Mouse (Mus musculus) right cerebral cortex, postnatal 14 days (tissue): ENCODE measurements around the gene Phc2.

Experiments
- DNase-seq: peaks from one replicate; pipeline ENCODE4 v3.0.0; 2022

Gene Phc2

DNA sequence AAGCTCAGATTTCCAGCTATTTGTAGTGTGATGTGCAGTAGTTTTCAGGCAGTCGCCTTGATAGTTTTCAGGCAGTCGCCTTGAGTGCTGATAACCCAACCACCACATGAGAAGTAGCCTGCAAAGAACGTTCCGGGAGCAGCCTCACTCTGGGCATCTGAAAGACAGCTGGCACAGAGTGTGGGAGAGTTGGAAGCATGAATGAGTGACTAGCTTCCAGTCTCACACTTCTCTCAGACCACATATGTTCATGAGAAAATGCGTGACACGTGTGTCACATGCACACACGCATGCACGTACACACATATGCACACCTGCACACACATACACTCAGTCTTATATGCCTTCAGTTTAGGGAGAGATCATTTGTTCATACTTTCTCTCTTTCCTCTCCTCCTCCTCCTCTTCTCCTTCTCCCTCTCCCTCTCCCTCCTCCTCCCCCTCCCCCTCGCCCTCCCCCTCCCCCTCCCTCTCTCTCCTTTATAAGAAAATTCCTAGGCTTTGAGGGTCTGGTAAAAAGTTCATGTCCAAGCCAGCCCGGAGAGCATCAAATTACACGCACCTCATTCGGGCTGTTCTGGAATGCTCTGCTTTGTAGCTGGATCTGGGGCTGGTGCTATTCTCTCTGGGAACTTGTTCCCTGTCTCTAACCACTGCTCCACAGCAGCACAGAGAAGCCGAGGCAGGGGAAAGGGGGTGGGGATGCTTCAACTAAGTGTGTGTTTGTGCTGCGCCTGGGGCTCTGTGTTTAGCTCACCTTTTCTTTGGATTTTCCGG lies 37.8 kb downstream of the Phc2 start:
- DNase-seq = no peak

DNA sequence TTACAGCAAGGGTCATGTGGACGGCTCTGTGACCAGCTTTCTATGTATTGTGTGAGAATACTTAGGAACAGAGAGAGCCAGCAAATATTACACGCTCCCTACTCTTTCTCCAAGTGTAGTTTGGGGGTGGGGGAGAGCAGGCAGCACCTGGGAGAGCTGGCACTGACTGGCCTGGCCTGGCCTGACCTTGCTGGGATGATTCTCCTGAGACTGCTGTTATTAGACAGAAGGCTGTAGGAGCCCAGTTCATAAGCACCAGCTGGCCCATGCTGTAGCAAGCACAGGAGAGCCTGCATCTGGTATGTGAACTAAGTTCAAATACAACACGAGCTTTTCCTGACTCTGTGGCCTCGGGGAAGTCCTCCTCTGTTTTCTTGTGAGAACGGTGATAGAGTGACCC lies 38.7 kb downstream of the Phc2 start:
- no peak for DNase-seq

DNA sequence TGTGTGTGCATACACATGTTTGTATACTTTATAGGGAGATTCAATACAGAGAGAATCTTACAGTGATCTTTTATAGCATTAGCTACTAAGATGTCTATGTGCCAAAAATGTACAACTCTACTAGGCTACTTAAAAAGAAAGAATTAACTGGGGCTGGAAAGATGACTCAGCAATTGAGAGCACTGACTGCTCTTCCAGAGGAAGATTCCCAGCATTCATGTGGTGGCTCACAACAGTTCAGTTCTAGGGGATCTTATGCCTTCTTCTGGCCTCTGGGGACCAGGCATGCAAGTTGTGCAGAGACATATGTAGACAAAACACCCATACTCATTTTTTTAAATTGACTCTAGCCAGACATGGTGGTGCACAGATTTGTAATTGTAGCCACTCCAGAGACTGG lies 39.8 kb downstream of the Phc2 start:
- DNase-seq = no peak

DNA sequence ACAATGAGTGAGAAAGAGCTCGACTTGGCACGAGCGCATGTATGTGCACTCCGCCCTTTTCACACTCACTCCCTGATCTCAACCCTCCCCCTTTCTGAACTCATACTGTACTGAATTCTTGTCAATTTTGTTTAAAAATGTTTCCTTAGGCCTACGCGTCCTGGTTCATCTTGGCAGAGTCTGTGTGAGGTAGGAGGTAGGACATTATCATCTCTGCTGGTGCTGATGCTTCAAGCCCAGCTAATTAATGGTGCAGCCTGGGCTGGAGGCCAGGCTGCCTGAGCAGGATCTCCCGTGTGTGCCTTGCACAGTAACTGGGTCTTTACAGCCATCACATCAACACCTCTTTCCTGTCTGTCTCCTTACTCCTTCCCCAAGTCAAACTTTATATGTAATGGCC lies 40.6 kb downstream of the Phc2 start:
- no peak for DNase-seq

DNA sequence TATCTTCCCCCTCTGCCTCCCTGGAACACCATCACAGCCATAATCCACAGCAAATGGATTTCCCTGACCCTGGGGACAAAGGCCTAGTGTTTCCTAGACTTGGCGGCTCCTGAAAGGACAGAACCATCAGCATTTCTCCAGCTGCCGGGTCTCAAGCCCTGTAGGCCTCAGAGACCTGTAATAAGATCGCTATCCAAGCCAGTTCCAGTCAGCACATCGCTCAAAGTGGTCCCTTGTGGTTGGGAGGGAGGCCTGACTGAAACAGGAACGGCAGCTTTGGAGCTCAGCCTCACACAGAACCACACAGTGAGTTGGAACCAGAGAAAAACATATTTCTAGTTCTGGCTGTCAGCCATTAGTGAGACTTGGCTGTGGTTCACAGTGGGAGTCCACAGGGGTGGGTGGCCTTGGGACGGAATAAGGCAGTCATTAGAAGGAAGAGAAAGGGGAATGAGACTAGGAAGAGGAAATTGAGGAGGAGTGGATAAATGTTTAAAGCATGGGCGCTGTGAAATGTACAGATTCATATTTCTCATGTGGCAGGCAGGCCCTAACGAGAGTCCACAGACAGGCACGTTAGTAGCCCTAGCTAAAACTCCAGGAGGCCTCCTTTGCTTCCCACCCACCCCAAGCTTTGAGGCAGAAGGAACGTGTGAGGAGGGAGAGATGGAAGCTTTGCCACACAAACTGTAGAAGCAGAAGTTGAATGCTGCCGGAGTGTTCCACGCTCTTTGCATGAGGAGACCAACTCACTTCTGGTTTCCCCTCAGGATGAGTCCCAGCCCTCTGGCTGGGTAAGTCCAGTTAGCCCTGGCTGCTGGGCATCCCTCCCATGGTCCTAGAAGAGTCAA lies 43.7 kb downstream of the Phc2 start:
- DNase-seq = no peak

DNA sequence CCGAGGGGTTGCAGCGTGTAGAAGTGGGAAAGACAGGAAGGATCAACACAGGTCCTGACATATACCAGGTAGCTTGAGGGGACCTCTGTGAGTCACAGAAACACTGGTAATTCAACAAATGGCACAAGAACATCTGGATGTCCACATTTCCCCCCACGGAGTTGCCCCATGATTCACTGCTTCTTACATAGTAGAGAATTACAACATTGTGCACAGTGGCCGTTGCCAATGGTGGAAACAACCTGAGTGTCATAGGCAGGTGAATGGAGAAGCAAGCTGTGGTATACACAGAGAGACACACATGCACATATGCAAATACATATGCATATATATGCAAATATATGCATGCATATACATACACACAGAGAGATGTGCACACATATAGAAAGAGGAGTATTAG lies 45.4 kb downstream of the Phc2 start:
- DNase-seq = no peak

DNA sequence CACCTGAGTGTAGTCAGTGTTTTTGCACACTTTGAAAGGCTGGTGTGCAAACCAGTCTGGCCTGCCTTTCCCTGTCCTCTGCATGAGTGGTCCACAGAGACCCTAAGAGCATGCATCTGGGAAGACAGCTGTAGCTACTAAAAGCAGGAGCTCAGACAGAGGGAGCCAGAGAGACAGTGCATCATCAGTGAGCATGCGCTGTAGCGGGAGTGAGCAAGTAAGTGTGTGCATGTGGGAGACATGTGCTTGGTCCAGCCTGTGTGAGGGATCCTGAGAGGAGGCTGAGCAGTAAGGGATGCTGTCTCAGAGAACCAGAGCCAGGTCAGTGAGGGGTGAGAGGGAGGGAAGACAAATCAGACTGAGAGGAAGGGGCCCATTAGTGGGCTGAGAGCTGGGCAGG lies 46.0 kb downstream of the Phc2 start:
- no peak for DNase-seq

DNA sequence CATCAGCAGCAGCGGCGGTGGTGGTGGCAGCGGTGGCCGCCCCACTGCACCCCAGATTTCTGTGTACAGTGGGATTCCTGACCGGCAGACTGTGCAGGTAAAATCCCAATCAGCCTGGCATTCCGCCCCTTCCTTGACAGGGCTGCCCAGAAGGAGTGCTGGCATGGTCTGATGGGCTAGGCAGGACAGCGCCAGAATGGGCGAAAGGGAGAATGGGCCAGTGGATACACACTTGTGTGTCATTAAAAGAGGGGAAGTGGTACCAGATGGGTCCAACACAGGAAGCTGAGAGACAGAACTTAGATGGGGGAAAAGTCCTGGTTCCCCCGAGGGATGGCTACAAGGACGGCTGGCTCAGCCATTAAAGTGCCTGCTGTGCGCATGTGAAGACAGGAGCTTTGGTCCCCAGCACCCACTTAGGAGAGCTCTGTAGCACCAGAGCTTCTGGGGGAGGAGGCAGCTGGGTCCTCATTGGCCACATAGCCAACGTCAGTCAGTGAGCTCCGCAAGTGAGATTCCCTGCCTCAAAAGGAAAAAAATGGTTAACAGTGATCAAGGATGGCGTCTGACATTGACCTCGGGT lies 50.7 kb downstream of the Phc2 start:
- DNase-seq = no peak

DNA sequence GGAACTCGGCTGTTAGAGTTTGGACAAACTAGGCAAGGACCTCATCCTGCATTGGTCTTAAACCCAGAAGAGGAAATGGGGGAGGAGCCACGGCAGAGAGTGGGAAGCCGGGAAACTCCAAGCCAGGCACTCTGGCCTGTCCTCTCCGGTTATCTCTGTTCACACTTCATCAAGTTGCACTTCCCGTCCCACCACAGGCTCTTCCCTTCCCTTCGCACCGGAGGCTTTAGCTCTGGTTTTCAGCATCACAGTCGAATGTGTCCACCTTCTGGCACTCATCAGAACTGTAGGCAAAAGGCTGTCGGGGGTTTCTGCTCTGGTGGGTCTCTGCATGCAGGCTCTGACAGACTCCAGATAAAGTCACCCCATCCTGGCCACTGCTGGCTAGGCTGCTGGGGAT lies 52.1 kb downstream of the Phc2 start:
- no peak for DNase-seq

DNA sequence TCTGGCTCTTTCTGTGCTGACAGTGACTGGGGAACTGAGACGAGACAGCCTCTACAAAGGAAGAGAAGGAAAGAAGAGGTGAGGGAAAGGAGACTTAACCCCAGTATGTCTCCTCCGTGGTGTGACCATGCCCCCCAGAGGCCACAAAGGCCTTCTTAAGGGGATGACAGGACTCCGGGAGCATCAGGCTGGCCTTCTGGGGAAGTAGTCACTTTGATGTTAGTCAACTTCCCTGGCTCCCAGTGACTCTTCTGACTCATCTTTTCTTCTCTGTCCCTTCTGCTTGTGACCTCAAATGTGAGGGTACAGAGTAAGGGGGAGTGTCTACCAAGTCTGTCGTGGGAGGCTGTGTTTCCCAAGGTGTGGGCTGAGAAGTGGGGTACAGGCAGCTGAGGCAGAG lies 52.9 kb downstream of the Phc2 start:
- no peak for DNase-seq

DNA sequence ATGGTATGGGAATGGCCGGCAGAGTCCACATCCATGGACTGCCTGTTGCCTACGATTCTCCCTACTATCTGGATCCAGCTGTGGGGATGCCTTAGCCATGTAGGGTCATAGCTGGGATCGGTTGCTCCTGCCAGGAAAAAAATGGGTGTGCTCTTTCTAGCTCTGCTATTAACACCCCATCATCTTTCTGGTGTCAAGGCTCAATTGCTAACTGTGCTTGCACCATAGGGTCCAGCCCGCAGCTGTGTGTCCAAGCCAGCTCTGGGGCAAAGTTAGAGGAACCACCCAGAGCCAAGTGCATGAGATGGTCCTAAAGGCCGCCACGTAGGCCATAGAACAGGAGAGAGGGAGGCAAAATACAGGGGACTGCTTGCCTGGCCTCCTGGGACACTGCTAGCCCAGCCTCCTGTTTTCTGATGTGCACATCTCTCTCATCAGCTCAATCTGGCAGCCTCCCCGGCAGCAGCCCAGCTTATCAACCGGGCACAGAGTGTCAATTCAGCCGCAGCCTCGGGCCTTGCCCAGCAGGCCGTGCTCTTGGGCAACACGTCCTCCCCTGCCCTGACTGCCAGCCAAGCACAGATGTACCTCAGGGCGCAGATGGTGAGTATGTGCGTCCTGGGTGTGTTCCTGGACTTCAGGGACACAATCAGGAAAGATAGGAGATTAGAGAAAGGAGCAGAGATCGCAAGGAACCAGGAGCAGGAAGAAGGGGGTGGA lies 54.7 kb downstream of the Phc2 start:
- no peak for DNase-seq

DNA sequence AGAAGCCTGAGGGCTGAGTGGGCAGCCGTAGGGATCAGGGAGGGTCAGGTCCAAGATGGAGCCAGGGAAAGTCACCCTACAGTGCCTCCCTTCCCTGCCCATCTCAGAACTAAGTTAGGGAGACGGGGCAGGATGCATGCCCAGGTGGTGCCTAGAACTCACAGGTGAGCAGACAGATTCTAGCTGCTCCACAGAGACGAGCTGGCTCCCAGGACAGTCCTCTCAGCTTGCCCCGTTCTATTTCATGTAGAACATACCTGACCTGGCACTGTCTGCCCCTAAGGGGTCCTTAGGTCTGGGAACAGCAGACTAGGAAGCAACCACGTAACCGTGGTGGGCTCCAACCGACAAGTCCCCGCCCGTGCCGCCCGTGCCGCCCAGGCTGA lies 55.3 kb downstream of the Phc2 start:
- DNase-seq = no peak

DNA sequence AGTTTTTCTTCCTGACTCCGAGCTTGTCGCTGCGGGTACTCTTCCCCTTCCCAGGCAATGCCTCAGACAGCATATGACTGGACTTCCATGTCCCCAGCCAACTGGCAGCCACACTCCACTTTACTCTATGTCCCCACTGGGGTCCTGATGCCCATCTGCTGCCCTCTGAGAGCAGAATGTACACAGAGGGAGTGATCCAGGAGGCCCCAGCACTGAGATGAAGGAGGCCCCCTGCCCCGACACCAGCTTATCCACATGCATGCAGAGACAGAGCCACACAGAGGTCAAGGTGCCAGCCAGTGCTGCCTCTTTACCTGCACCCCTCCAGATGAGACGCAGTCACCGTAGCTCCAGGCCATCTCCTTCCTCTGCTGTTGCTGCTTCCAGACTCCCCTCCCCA lies 55.8 kb downstream of the Phc2 start:
- DNase-seq = no peak

DNA sequence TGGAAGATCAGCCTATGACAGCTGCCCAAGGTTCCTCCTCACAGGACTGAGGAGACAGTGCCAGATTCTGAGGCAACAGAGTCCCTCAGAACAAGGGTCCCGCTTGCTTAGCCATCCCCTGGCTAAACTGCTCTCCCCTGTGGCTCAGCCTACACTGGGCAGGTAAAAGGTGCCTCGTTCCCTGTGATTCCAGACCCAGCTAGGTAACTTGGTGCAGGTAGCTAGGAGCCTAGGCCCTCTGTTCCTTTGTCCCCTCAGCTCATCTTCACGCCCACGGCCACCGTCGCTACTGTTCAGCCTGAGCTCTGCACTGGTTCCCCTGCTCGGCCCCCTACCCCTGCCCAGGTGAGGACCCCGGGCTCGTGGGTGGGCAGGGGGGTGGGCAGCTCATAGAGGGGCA lies 56.3 kb downstream of the Phc2 start:
- DNase-seq = no peak

DNA sequence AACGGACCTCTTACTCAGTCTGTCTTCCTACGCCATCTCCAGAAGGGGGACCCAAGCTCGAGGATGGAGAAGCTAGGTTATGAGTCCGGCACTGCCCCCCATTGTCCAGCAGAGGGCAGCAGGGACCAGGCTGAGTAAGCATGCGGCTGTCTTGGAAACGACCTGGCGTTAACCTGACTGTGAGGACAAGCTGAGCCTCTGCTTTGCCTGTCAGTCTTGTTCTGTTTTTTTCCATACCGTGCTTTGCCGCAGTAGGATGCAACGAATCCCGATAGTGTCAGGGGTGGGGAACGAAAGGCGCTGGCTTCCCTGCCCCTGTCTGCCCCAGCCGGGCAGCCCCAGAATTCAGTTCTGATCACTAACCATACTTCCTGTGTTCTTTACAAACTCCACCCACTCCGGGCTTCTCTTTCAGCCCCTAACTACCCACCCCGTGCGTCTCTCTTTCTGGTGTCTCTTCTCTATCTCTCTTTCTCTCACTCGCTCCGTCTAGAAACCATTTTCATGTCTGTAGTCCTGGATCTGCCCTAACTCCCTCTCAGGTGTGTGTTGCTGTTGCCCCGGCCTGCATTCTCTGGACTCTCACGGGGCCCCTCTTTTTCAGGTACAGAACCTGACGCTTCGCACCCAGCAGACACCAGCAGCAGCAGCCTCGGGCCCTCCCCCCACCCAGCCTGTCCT lies 57.1 kb downstream of the Phc2 start:
- DNase-seq = peak; percentile 88

DNA sequence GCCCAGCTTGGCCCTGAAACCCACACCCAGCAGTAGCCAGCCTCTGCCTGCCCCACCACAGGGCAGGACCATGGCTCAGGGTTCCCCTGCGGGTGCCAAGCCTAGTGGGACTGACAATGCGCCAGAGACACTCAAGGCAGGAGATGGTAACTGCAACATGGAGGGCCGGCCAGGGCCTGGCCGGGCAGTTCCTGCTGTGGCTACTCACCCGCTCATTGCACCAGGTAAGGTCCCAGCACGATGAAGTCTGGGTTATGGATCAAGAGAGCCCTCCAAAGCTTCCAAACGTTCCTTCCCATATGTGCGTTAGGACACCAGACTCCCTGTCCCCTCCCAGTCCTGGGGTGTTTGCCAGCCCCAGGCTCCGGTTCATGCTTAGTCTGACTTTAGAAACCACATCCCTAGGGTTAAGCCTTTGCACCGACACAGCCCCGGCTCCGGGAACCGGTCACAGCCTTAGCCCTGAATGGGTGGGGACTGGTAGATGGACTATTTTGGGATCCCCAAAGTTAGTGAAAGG lies 57.7 kb downstream of the Phc2 start:
- DNase-seq = no peak

DNA sequence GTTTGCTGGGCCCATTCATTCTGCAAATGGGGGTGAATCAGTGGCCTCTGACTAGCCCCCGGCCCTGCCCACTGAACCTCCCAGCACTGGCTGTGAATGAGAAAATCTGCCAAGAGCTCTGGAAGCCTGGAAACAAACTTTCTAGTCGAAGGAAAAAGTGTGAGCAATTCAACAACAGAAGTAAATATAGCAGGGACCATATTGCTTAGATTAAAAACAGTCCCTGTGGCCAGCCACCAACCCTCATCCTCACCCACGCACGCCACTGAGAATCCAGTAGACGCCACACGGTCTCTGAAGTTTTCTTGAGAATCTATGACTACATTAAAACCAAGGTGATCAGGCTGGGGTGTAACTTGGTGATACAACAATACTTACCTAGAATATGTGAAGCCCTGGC lies 58.4 kb downstream of the Phc2 start:
- no peak for DNase-seq

DNA sequence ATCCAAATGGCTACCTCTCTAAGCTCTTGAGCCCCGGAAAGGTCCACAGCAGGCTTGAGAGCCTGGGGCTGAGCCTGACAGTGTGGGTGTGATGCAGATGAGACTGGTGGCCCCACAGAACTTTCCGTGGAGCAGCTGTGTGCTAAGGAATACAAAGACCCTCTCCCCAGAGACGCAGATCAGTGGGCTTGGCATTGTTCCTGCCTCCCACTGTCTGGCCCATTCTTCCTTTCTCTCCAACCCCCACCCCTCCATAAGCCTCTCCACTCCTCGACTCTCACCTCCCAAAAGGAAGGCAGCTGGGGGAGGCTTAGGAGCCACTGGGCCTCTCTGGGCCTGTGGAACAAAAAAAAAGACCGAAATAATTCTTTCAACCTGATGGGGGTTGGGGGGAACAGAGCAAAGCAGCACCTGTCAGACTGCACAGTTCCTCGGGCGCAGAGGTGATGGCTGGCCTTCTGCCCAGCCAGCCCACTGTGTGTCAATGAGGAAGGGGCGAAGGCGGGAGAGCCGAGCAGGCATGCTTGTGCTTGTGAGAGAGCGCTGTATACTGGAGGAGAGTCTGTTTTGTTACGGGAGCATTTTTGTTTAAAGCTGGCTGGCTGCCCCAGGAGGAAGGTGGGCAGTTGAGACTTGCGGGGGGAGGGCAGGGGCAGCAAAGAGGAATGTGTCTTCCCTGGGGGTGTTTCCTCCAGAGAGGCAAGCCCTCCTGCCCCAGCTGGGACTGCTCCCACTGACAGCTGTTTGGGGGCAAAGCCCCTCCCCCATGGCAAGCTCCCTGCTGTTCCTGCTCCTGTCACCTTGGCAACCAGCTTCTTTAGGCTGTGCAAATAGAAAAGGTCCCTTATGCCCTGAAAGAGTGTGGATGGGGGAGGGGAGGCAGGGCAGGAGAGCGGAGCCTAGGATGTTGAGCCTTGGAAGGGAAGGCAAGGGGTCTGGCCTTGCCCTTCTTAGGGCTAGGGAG lies 61.0 kb downstream of the Phc2 start:
- peak; percentile 67 for DNase-seq

DNA sequence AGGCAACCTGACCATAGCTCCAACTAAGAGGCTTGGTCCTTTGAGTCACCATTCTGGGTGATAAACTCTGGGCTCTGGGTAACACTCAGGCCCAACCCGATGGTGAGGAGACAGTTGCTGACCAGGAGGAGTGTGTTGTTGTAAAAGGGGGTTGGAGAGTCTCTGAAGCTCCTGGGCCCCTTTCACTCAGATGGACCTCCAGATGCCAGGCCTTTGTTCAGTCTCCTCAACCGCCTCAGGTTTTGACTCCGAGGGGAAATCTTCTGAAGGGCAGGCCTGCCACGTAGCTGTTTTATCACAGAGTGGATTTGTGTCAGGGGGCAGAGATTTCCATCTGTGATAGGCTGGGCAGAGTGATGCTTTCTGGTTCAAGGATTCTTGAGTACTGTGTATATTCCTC lies 61.8 kb downstream of the Phc2 start:
- DNase-seq = no peak

DNA sequence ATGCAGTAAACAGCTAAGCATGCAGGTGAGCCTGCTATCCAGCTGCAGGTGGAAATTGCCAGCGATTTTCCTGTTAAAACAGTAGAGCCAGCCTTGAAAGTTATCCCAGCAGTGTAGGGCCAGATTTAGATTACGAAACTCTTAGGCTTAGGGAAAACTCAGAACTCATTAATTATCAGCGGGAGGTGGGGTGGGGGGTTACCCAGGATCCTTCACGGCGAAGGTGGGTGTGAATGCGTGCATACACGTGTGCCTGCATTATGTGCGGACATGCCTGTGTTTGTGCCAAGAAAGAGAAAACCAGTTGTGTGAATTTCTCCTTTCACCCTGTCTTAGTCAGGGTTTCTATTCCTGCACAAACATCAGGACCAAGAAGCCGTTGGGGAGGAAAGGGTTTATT lies 62.2 kb downstream of the Phc2 start:
- DNase-seq = no peak

DNA sequence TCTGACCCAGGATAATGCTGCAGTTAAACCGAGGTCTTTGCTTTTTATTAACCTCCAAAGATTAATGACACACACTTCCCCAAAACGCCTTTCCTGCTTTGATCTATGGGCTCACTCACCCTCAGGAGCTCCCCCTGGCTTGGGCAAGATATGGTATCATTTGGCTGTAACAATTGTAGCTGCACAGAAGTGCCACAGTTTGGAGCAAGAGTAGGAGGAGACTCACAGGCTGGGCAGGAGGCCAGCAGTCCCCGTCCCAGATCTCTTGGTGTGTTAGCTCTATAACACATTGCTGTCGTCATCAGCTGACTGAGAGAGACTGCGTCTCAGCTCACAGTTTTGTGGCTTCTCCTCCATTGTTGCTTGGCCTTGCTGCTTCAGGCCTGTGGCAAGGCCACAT lies 65.6 kb downstream of the Phc2 start:
- DNase-seq = peak; percentile 65
